Mouse (Mus musculus) frontal cortex, adult 2 months (tissue): ENCODE measurements around the gene Bak1. TPM values are rescaled to one million over a fixed set of nuclear protein-coding genes. Genes with fewer than 3 reads are reported as not detected.

Experiments
- DNase-seq, 2 experiments: peaks; one replicate each; pipeline ENCODE4 v3.0.0; 2022; ENCODE audit warnings: low spot score in 1 of 2; ENCODE audit errors: extremely low spot score in 1 of 2
- polyA plus RNA-seq: library from polyadenylated mRNA; depleted of rRNA; stranded (reverse); fragments of >200 nt; gene quantifications from 2 replicates; pipeline ENCODE4 v1.2.3, GENCODE M21; 2012

Bak1 gene
- polyA plus RNA-seq, 1 experiment, result 17.9 TPM

DNA sequence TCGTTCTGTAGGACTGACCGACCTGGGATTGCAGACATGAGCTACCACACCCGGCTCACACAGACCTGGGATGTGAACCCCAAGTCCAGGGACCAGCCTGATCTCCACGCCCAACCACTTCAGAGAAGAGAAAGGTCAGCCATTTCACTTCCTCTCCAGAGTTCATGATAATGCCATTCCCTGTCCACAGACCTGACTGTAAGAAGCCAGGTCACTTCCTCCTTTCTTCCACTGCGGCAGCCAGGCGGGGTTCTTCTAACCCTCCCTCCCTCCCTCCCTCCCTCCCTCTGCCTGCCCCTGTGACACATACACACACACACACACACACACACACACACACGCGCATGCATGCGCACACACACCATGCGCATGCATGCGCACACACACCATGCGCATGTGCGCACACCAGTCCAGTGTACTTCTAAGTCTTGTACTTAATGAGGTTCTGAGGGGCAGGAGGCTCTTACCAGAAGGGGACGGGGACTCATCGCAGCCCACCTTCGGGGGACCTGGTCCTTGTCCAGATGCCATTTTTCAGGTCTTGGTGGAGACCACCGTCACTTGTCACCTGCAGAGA lies 3.4 kb downstream of the Bak1 start:
- no peak for DNase-seq

DNA sequence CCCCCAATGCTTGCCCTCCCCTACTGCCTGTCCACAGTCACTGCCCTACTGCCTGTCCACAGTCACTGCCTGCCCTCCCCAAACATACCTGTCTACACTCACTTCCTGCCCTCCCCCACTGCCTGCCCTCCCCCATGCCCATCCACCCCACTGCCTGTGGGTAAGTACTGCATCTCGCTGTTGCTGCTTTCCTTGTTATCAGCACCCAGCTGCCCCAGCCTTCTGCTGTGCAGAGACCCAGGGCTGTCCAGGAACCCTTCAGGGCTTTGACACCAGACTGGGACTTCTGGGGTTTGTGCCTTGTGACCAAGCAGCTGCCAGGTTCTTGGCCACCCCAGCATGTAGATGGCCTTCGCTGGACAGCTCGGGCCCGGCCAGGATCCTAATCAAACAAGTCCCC lies 5.5 kb downstream of the Bak1 start:
- DNase-seq, result no peak

DNA sequence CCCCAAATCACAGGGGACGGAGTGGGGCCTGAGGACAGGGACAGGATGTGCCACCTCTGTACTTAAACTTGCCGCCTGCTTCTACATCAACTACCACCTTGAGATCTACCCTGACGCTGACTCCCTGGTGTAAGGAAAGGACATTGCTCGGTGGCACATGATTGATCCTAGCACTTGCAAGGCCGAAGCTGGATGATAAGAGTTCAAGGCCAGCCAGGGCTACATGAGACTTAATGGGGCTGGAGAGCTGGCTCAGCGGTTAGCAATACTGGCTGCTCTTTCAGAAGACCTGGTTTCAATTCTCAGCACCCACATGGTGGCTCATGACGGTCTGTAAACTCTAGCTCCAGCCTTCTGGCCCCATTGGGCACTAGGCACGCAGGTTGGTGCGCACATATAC lies 7.1 kb downstream of the Bak1 start:
- DNase-seq, result no peak

DNA sequence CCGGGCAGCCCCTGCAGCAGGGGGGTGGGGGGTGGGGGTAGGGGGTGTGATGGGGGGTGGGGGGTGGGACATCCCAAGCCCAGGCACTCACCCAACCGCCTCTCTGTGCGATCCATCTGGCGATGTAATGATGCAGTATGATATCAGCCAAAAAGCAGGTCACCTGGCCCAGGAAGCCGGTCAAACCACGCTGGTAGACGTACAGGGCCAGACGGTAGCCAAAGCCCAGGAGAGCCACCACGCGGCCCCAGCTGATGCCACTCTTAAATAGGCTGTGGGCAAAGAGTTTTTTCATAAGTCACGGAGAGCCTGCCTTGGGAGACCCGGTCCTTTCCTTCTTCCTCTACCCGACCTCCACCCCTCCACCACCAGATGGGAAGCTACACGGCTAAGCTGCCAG lies 7.7 kb downstream of the Bak1 start:
- no peak for DNase-seq

DNA sequence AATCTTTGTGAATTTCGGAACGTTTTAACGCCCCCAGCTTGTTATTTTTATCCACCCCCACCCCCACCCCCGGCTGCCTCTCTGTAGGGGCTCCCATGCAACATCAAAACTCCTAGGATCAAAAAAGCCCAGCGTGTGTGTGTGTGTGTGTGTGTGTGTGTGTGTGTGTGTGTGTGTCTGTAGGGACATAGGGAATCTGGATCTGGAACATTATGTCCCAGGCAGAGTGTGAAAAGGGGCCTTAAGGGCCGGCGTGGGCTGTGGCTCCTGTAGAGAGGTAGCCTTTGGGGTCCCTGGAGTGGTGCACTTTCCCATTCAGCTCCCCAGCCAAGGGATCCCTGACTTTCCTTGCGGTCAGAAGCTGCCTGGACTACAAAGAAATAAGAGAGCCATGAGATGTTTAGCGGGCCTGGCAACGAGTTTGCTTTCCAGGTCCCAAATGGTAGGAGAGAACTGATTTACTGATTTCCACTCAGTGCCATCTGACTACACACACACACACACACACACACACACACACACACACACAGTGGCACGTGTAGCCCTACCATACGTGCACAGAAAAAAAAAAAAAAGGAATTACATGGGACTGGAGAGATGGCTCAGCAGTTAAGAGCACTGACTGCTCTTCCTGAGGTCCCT lies 10.1 kb downstream of the Bak1 start:
- DNase-seq, result peak in 1 of 2 experiments; percentile 51

DNA sequence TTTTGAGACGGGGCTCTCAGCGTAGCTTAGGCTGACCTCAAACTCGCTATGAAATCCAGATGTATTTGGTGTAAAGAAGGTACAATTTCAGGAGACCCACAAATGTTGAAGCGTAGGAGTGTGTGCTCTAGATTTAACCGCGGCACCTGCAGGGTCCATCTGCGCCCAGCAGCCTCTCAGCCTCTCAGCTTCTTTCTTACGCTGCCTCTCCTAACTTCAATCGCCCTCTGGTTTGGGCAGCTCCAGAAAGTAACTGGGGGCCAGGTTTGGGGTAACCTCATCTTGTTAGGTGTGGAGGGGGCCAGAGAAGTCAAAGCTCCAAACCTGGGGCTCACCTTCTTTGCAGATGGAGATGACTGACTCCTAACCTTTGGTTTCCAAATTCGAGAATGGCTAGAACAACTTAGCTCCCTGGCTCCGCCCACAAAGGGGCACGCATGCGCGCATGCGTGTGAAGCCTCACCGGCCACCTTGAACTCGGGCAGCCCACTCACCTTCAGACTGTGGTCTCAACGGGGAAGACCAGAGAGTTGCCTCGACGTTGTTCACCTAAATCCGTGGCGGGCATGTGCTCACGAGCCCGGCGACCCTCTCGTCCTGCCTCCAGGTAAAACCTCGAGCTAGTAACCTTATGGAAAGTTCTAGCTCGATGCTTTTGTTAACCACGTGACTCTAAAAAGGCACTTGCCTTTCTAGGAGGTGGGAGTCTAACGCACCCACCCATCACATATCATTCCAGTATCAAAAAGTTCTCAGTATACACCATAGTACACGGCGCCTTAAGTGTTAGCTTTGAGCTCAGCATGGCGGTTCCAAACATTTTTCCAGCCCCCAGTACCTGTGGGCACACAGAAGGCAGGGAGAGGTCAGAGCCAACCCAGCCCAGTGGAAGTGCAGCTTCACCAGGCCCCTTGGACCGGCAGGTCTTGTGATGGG lies 11.0 kb downstream of the Bak1 start:
- peak; percentile 77 to 86 for DNase-seq

DNA sequence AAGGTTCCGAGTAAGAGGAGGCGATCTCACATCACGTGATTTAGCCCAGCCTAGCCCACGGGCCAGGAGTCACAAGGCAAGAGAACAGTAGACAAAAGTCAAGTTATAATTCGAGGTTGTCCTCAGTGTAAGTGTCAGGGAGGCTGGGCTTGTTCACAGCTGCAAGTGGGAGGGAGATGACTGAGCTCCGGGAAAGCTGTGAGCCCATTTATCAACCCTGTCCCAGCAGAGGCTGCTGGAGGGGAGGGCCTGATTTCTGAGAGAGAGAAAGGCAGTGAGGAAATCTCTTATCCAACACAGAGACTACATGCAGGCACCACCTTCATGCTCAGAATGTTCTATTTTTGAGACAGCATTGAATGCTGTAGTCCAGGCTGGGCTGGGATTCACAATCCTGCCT lies 15.9 kb downstream of the Bak1 start:
- peak; percentile 66 to 71 for DNase-seq

DNA sequence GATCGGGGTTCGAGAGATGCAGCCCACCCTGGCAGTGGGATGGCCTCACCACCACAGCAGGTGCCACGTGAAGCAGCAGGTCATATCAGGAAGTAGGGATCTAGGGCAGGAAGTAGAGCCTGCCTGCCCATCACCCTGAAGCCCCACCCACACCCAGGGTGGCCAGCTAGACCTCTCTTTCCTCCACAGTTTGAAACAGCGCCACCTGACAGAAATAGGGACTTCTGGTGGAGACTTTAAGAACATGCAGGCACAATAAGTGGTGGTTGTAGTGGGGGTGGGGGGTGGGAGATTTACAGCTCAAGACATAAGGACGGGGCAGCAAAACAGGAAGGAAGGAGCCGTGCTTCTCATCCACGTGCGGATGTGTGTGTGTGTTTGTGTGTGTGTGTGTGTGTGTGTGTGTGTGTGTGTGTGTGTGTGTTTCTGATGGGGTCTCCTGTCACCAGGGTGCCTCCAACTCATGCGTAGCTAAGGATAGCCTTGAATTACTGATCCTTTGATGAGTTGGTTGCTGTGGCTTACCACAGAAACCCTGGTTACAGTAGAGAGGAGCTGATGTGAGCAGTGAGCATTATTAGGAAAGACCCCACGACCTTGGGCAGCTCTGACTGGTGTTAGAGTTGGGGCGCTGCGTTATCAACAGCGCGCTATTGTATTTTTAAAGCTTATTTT lies 16.7 kb downstream of the Bak1 start:
- DNase-seq, result no peak

DNA sequence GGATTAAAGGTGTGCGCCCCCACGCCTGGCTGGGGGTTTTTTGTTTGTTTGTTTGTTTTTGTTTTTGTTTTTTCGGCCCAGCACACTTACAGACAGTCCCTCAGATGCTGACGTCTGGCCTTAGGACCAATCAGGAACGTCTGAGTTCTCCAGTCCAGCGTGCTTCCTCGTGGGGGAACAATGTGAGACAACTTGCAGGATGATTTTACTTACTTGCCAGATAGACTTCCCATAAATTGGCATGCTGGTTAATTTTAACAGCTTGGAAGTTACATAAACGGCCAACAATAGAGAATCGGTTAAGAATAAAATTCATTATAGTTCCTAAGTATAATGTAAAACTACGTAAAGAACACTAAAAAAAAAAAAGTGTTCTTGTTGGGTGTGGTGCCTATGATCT lies 17.6 kb downstream of the Bak1 start:
- DNase-seq, result peak in 1 of 2 experiments; percentile 63

DNA sequence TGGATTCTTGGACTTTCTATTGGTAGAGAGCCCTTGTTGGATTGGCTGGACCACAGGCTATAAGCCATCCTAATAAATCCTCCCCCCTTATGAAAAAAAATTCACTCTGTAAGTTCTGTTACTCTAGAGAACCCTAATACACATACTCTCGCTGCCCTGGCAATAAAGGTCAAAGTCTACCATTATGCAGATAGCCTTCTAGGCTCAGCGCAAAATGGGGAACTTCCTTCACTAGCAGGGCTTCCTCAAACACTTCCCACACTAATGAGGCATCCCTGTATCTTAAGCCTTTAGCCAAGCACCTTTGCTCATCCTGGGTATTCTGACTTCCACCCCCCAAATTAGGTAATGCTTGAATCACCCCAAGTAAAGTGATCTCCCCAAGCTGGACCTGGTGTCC lies 20.5 kb downstream of the Bak1 start:
- no peak for DNase-seq

DNA sequence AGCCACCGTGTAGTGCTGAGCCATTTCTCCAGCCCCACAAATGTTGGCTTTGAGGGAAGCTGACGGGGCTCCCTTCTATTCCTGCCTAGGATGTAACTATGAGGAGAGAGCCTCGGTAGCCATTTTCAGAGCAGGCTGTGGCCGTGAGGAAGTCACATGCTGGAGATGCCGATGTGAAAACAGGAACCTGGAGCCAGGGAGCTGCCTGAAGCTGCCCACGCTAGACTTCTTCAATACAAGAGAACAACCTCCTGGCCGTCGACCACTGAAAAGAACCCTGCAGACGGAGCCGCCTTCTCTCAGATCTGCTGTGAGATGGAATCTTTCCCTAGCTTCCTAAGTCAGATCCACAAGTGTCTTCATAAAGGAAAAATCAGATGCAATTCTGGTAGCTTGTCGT lies 23.2 kb downstream of the Bak1 start:
- DNase-seq, result peak in 1 of 2 experiments; percentile 29

DNA sequence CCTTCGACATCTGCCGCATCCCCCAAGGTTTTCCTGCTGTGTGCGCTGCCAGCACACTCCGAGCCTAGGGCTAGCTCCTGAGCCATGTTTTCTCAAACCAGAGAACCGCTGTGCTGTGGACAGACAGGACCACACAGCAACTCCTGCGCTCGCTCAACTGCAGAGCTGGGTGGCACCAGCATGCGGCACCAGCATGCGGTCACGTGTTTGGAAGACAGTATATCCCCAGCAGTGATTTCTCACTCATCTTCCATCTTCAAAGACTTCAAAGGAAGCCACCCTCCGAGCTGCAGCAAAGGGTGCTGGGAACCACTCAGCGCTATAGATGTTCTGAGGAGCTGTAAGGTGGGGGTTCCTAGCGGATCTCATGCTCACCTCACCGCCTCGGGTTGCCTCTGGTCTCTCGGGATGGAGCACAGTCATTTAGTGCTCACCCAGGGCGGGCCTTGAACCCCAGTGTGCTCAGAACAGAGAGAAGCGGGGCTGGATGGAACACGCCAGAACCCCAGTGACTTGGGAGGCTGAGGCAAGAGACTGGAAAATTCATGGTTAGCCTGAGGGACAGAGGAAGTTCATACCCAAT lies 23.8 kb downstream of the Bak1 start:
- DNase-seq, result no peak

DNA sequence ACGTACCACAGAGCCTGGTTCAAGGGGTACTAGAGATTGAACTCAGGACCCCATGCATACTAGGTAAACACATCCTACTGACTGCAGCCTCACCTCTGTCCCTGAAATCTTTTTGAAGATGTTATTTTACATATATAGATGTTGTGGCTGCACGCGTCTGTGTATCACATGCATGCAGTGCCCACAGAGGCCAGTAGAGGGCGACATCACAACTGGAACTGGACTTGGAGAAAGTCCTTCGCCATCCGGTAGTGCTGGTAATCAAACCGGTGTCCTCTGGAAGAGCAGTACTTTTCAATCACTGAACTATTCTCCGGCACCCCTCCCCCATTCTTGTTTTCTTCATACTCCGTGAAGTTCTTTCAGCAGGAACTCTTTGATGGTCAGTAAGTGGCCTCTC lies 24.4 kb downstream of the Bak1 start:
- peak in 1 of 2 experiments; percentile 60 for DNase-seq

DNA sequence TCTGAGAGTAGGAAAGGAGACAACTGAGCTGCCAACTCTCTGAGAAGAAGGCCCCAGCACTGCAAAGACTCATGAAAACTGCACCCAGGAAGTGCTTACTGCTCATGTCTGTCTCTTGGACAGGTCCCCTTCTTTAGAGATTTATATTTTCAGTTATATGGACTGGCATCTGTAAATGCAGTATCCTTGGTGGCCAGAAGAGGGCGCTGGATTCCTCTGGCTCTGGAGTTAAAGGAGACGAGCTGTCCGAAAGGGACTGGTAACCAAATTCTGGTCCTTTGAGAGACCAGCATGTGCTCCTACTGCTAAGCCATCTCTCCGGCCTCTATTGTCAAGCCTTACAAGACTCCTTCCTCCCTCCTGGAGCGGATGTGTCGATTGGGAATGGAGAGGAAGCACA lies 26.9 kb downstream of the Bak1 start:
- no peak for DNase-seq

DNA sequence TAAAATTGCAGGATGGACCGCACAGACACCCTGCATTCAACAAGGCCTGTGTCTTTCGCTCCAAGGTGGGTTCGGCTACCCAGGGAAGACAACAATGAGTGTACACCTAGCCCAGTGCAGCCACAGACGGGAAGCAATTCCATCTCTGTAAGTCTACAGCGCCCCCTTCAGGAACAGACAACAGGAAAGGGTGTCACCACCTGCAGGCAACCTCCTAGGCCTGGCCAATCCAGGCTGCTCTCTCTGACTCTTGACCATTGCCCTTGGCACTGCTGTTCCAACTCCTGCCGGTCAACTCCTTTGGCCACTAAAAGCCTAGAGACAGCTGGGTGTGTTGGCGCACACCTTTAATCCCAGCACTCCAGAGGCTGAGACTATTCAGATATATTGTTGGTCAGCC lies 27.7 kb downstream of the Bak1 start:
- DNase-seq, result no peak

DNA sequence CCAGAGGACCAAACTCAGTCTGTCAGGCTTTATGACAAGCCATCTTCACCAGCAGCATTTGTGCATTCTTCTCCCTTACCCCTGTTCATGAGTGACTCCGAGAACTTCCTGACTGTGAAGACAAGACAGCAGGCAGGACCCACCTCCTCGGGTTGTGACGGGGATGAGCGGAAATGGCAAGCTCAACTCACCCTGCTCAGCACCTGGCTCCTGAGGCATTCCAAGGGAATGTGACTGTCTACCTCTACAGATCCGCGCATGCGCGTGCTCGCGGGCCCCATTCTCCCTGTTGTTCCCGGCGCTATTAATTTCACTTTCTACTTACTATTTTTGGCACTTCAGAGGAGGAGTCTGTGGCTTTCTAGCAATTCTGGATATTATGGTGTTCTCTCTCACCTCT lies 28.8 kb downstream of the Bak1 start:
- peak in 1 of 2 experiments; percentile 60 for DNase-seq

DNA sequence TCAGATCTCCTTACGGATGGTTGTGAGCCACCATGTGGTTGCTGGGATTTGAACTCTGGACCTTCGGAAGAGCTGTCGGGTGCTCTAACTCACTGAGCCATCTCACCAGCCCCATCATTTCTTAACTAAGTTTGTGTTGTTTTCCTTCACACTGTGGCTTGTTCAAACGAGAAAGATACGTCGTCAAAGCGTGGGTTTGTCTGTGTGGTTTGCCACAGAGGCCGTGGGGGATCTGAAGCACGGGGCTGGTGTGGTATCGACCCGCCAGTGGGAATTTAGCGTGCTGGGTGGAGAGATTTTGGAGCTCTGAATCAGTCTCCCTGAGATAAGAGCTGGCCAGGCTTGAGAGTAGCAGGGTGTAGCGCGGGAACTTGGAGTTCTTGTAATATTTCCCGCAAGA lies 30.5 kb downstream of the Bak1 start:
- no peak for DNase-seq

DNA sequence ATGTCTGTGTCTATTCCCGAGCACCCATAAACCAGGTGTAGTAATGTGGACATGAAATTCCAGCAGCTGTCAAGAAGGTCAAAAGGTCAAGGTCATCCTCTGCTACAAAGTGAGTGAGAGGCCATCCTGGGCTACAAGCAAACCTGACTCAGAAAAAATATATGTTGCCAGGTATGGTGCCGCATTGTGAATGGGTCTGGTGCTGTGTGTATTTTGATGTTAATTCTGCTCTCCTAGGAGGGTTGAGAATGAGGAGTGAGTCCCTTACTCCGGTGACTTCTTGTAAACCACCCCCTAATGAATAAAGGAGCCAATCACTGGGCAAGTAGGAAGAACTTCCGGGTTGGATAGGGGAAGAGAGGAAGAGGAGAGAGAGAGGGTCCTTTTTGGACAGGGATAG lies 31.1 kb downstream of the Bak1 start:
- no peak for DNase-seq

DNA sequence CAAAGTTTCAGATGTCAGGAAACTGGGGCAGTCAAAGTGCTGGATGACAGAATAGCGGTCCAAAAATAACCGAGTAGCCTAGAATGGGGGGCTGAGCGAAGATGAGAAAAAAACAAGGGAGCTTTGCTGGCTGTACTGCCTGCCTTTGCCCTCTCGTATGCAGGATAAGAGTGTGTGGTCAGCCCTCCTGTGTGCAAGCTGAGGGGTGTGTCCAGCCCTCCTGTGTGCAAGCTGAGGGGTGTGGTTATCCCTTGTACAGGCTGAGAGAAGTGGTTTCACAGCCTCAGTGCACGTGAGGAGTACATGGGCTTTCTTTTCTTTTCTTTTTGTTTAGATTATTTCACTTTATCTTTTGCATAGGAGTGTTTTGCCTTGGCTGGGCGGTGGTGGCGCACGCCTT lies 33.2 kb downstream of the Bak1 start:
- no peak for DNase-seq

DNA sequence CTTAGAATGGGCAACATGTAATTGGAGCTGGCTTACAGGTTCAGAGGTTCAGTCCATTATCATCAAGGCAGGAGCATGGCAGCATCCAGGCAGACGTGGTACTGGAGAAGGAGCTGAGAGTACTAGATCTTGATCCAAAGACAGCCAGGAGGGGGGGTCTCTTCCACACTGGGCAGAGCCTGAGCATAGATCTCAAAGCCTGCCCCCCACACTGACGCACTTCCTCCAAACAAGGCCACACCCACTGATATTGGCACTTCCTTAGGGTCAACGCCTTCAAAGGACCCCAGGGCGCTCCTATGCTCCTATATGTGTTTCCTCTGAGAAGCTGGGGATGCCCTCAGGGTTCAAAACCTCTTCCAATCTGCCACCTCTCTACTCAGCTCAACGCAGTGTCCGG lies 33.8 kb downstream of the Bak1 start:
- DNase-seq, result no peak

DNA sequence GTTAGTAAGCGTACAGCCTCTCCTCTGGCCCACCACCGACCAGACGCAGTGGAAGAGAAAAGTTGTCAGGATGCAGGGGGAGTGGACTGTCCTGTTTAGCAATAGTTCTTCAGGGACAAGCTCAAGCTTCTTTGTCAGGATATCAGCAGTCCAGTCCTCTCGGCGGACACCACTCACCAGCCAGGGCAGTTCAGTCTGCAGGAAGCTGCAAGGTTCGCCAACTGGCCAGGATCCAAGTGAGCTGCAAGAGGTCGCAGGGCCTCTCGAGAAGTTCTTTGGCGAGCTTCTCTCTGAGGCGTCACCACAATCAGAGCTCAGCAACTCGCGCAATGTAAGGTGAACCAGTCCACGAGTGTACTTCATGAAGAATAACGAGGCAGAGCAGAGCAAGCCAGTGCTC lies 34.4 kb downstream of the Bak1 start:
- DNase-seq, result no peak
